Mouse (Mus musculus) kidney, postnatal 10 days (tissue): ENCODE results near the gene Best2.
A peak's percentile ranks its signal among the peaks of the same experiment; 100 is the strongest.

Experiments used
- DNase-seq: peaks from one replicate; pipeline ENCODE4 v3.0.0; 2021; ENCODE audit warnings: mixed read lengths

The Best2 gene

GRCm38 (mm10) chr8:84966603-84967002 lies 47.7 kb downstream of the Best2 start:
- DNase-seq = no peak

- DNase-seq = peak; percentile 96
Observed at GRCm38 (mm10) chr8:84965731-84966291, 48.5 kb downstream of the Best2 start.

- DNase-seq = no peak
Observed at GRCm38 (mm10) chr8:84963952-84964351, 50.4 kb downstream of the Best2 start.

GRCm38 (mm10) chr8:84959811-84960210 lies 54.5 kb downstream of the Best2 start:
- no peak for DNase-seq
